18 mouse cellular contexts compared by ENCODE assay signal in genomic region chr2:127648145-127648544, GRCm38 (mm10). TPM values are rescaled to one million over a fixed set of nuclear protein-coding genes. Genes with fewer than 3 reads are reported as not detected.
DNase-seq lines count a peak whose midpoint lies in the region; ATAC-seq and TF ChIP-seq lines count a peak whose summit lies in the region.
"Had no signal": no experiment of that assay in that cellular context is flagged by ENCODE, and none has a peak within 500 bp of the region (broad histone marks: within the 10 kb centered on the region; RNA-seq: fewer than 3 reads in every experiment).

No protein-coding gene starts in this region.

- H3K9me3 ChIP-seq in stomach, embryonic 16.5 days (replicated peaks; ENCODE audit: control insufficient read depth, low read length): no peaks in the 10 kb centered on the region
- no peaks in the 10 kb centered on the region for H3K9me3 ChIP-seq in stomach, postnatal 0 days (ENCODE audit: control insufficient read depth, low read length)
- no peaks in the 10 kb centered on the region for H3K9me3 ChIP-seq in midbrain, embryonic 16.5 days (replicated peaks; ENCODE audit: control insufficient read depth, low read length, poor library complexity, severe bottlenecking)
- H3K9me3 ChIP-seq: G1E had no signal

- 87% methylated on average over 6 of the region's 6 CpGs for WGBS in stomach, embryonic 16.5 days
- WGBS in stomach, postnatal 0 days: 76% methylated on average over 6 of the region's 6 CpGs
- 92% methylated on average over 6 of the region's 6 CpGs for WGBS in midbrain, embryonic 16.5 days

- H3K9ac ChIP-seq in stomach, embryonic 16.5 days (ENCODE audit: low read length): no peak overlapping the region
- H3K9ac ChIP-seq in stomach, postnatal 0 days (ENCODE audit: low read length): no peak overlapping the region
- no peak overlapping the region for H3K9ac ChIP-seq in midbrain, embryonic 16.5 days (ENCODE audit: low read depth, low read length)

- no peak for TF ChIP-seq CTCF in stomach, postnatal 0 days (IDR thresholded peaks at IDR 0.05; ENCODE audit: low read depth)

- no peak overlapping the region for H3K4me3 ChIP-seq in stomach, embryonic 16.5 days (replicated peaks; ENCODE audit: low read length)
- no peak overlapping the region for H3K4me3 ChIP-seq in stomach, postnatal 0 days (ENCODE audit: low read depth, low read length)
- H3K4me3 ChIP-seq in midbrain, embryonic 16.5 days (ENCODE audit: low read depth, low read length): no peak overlapping the region

- peak; percentile 66 for DNase-seq in stomach, postnatal 0 days (ENCODE audit: low spot score)
- no peak for DNase-seq in thymus, postnatal 10 days (ENCODE audit: low spot score in 2 of 2)
- DNase-seq: adrenal gland, adult 2 months; adrenal gland, adult 8-10 months; adrenal gland, postnatal 10 days; adrenal gland, postnatal 14 days; adrenal gland, postnatal 25 days; adrenal gland, postnatal 36 days; B cell, adult 2 months; cerebellum, adult 11 months; cerebellum, adult 11-12 months; cerebellum, adult 18-20 months had no signal

- no peak for TF ChIP-seq EP300 in stomach, postnatal 0 days (optimal IDR thresholded peaks at IDR 0.05)

- no peaks in the 10 kb centered on the region for H3K27me3 ChIP-seq in stomach, embryonic 16.5 days (ENCODE audit: control insufficient read depth, insufficient read depth, low read length)
- no peaks in the 10 kb centered on the region for H3K27me3 ChIP-seq in stomach, postnatal 0 days (ENCODE audit: control insufficient read depth, insufficient read depth, low read length)
- H3K27me3 ChIP-seq in midbrain, embryonic 16.5 days (ENCODE audit: control insufficient read depth, insufficient read depth, low read depth, low read length): no peaks in the 10 kb centered on the region; the same call in 1 of the 2 replicates
- H3K27me3 ChIP-seq: Patski had no signal

- H3K36me3 ChIP-seq in stomach, embryonic 16.5 days (ENCODE audit: control insufficient read depth, insufficient read depth, low read length): no peaks in the 10 kb centered on the region
- no peaks in the 10 kb centered on the region for H3K36me3 ChIP-seq in stomach, postnatal 0 days (ENCODE audit: control insufficient read depth, insufficient read depth, low read length)
- H3K36me3 ChIP-seq in midbrain, embryonic 16.5 days (ENCODE audit: control insufficient read depth, insufficient read depth, low read length): no peaks in the 10 kb centered on the region
- H3K36me3 ChIP-seq: G1E had no signal

- H3K4me2 ChIP-seq in stomach, embryonic 16.5 days (ENCODE audit: low read depth, low read length): no peak overlapping the region
- H3K4me2 ChIP-seq in stomach, postnatal 0 days (replicated peaks; ENCODE audit: low read depth): no peak overlapping the region
- H3K4me2 ChIP-seq in midbrain, embryonic 16.5 days (ENCODE audit: low read length): no peak overlapping the region

- H3K4me1 ChIP-seq in stomach, embryonic 16.5 days (ENCODE audit: control insufficient read depth, insufficient read depth, low read length): peaks cover 11% of the 10 kb centered on the region
- H3K4me1 ChIP-seq in stomach, postnatal 0 days (replicated peaks; ENCODE audit: control insufficient read depth, insufficient read depth): no peaks in the 10 kb centered on the region
- no peaks in the 10 kb centered on the region for H3K4me1 ChIP-seq in midbrain, embryonic 16.5 days (ENCODE audit: control insufficient read depth, insufficient read depth, low read length)

- peak overlapping the region; percentile 29; the same call in 1 of the 2 replicates for H3K27ac ChIP-seq in stomach, embryonic 16.5 days (ENCODE audit: low read length)
- H3K27ac ChIP-seq in stomach, postnatal 0 days (replicated peaks): peak overlapping the region; percentile 72
- no peak overlapping the region for H3K27ac ChIP-seq in midbrain, embryonic 16.5 days (ENCODE audit: low read length)

- 0 out of 2 replicates have a peak, but pooled peaks have one; percentile 49 for ATAC-seq in stomach, embryonic 16.5 days (ENCODE audit: insufficient read depth, low FRiP score)
- peak; percentile 81 for ATAC-seq in stomach, postnatal 0 days (ENCODE audit: low FRiP score, low TSS enrichment)
- no peak for ATAC-seq in midbrain, embryonic 16.5 days
- ATAC-seq: activated CD4-positive, CD25-positive, alpha-beta regulatory T cell, adult 4 months; CD4-positive, CD25-positive, alpha-beta regulatory T cell, adult 4 months; Patski had no signal

RNA-seq across cellular contexts. Expression of gene Mal, which starts 8.3 kb away (rescaled TPM):
- polyA plus RNA-seq in stomach, embryonic 16.5 days (2015; fragmentation: Nextera tagmentation; extraction: Ambion mirVana): 143 and 246 TPM in 2 replicates
- polyA plus RNA-seq in stomach, postnatal 0 days (2015; fragmentation: Nextera tagmentation; extraction: Ambion mirVana): 192 and 213 TPM in 2 replicates
- 1.3 and 2.0 TPM in 2 replicates for polyA plus RNA-seq in midbrain, embryonic 16.5 days (2015; fragmentation: Nextera tagmentation; extraction: Ambion mirVana)
- polyA plus RNA-seq: activated CD4-positive, CD25-positive, alpha-beta regulatory T cell, adult 4 months; CD4-positive, CD25-positive, alpha-beta regulatory T cell, adult 4 months; G1E had no signal

Comparison
In these comparisons a context has a peak if more than half of its experiments do, and no peak if none do; other contexts are left out.
1. RNA of gene Mal, which starts 8.3 kb away (polyA plus RNA-seq): 192 to 213 TPM in stomach, postnatal 0 days and 143 to 246 TPM in stomach, embryonic 16.5 days; 1.3 to 2.0 TPM in midbrain, embryonic 16.5 days; every median in the first group is over 10 times any median in the second.